Mouse (Mus musculus): ENCODE results near the gene Plk3. TPM values are rescaled to one million over a fixed set of nuclear protein-coding genes. Genes with fewer than 3 reads are reported as not detected.

Plk3 gene
- total RNA-seq, 2 experiments from 2014 or later = 3.7 to 4.3 TPM

DNA sequence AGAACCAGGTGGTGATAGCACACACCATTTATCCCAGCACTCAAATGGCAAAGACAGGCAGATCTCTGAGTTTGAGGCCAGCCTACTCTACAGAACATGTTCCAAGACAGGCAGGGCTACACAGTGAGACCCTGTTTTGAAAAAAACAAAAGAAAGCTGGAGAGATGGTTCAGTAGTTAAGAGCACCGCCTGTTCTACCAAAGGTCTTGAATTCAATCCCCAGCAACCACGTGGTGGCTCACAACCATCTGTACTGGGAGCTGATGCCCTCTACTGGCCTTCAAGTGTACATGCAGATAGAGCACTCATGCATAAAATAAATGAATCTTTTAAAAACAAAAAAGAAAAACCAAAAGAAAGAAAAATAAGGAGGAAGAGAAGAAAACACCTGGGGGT lies 5.5 kb upstream of the Plk3 start:
- intact Hi-C loops (cut with DNase I) = loop anchor here (2.0 kb wide), 1 partner anchor 36 kb away; no protein-coding TSS in a partner anchor
- peak in 1 of 2 experiments; percentile 56 for DNase-seq

- no peak for DNase-seq
- intact Hi-C loops (cut with DNase I) = loop anchor here (2.0 kb wide), 1 partner anchor 36 kb away; no protein-coding TSS in a partner anchor
Measured at GRCm38 (mm10) chr4:117138295-117139216, 4.8 kb upstream of the Plk3 start.

GRCm38 (mm10) chr4:117136034-117136433 lies 2.3 kb upstream of the Plk3 start:
- no peak for DNase-seq
- intact Hi-C loops (cut with DNase I) = no loop called here

- intact Hi-C loops (cut with DNase I) = no loop called here
- DNase-seq = no peak
Measured at GRCm38 (mm10) chr4:117134601-117134995, 835 bp upstream of the Plk3 start.

DNA sequence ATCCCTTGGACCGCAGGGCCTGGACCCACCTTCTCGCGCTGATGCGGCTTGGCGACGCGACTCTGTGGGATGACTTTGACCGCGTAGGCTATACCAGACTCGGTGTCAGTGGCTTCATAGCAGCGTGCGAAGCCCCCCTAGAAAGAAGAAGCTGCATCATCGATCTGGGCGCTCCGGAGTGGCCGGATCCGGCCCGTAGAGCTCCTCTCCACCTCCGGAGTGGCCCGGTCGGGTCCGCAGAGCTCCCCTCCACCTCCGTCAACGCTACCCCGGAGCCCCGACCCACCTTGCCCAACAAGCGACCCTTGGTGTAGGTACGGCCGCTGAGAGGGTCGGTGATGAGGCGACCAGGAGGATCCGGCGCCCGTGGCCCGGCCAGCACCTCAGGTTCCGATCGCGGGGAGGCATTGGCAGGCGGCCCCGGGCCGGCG lies 382 bp downstream of the Plk3 start:
- DNase-seq = no peak
- intact Hi-C loops (cut with DNase I) = no loop called here

DNA sequence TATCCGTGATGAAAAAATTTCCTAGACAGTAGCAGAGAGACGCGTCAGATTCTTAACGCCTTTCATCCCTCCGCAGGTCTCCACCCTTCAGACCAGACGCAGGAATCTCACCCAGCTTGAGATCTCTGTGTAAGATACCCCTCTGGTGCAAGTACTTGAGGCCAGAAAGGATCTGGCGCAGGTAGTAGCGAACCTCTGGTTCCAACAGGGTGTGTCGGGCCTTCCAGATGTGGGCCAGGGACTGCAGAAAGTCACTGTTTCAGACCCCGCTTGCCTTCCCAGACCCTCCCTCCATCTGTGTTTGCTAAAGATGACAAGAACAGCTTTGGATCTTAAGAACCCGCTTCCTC lies 994 bp downstream of the Plk3 start:
- no peak for DNase-seq
- intact Hi-C loops (cut with DNase I) = no loop called here

- intact Hi-C loops (cut with DNase I) = no loop called here
- DNase-seq = no peak
Measured at GRCm38 (mm10) chr4:117131890-117132793, 1.6 kb downstream of the Plk3 start.

DNA sequence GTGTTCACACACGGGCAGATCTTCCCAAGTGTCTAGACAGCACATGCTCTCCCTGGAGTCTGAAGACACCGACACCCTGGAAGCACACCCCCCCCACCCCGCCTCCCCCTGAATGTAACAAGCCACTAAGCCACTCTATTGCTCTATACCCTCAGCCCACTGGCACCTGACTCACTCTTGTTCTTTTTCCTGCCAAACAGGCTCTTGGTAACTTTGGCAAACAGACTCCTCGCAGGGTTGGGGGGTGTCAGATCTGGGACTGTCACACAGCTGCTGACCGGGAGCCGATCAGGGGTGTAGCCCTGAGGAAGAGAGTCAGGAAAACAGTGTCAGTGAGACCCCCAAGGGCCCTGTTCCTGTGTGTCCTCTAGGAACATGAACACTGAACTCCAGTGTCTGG lies 2.6 kb downstream of the Plk3 start:
- intact Hi-C loops (cut with DNase I) = no loop called here
- DNase-seq = no peak

DNA sequence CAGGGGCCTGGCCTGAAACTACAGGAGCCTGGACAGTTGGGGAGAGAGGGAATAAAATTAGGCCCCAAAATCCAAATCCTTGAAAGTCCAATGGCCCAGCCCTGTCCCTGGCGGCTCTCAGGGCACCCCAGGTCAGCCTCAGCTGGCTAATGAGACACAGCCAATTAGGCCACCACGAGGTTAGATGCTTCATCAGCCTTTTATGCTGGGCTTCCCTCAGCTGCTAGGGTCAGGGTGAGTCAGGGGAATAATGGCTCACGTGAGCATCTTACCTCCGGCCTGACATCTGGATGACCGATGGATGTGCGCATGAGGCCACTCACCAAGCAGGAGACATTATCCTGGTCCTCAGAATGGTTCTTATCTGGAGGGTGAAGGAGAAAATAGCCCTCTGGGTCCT lies 3.0 kb downstream of the Plk3 start:
- intact Hi-C loops (cut with DNase I) = no loop called here

DNA sequence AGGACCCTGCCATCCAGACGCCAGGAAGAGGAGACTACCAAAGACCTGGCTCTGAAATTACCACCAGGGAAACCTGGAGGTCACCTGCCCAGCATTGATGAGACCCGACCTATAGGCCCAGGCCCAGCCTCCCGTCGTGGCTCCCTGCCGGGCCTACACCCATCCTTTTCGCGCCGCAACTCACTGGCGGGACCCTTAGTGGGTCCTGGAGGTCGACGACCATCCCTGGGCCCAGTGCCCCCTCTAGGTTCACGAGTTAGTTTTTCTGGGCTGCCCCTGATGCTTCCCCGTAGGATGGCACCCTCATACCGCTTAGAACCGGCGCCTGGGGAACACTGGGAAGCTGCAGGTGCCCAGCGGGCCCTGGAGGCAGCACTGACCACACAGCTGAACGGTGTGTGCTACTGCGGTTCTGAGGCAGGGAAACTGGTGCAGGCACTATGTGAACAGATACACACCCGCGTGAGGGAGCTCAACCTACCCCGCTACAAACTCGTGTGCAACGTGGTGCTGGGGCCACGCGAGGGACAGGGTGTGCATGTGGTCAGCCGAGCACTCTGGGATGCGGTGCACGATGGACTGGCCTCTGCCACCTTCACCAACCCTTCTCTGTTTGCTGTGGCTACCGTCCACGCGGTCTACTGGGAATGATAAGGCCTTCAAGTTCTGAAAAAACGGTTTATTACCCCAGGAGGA lies 5.6 kb downstream of the Plk3 start:
- intact Hi-C loops (cut with DNase I) = loop anchor here (10.0 kb wide), 1 partner anchor 423 kb away; the partner anchor contains the start of genes Ccdc163 and Mmachc
- DNase-seq = no peak

More for the DNA sequence above, 3.0 kb downstream of the Plk3 start:
- no peak for DNase-seq

GRCm38 (mm10) chr4:117126675-117127290 lies 7.0 kb downstream of the Plk3 start, which contains the start of gene Tctex1d4:
Tctex1d4 (plus strand) TSS chr4:117126794.
- DNase-seq = peak in 1 of 2 experiments; percentile 34
- intact Hi-C loops (cut with DNase I) = loop anchor here (10.0 kb wide), 1 partner anchor 422 kb away; the partner anchor contains the start of genes Ccdc163 and Mmachc

- DNase-seq = peak; percentile 87 to 88
- intact Hi-C loops (cut with DNase I) = loop anchor here (10.0 kb wide), 1 partner anchor 421 kb away; the partner anchor contains the start of genes Ccdc163 and Mmachc
Measured at GRCm38 (mm10) chr4:117125910-117126674, 7.7 kb downstream of the Plk3 start.

- peak; percentile 90 for DNase-seq
- intact Hi-C loops (cut with DNase I) = loop anchor here (10.0 kb wide), 1 partner anchor 421 kb away; the partner anchor contains the start of genes Ccdc163 and Mmachc
Measured at GRCm38 (mm10) chr4:117125348-117125909, 8.3 kb downstream of the Plk3 start, which contains the start of gene Btbd19. Btbd19 (minus strand) TSS chr4:117125725.

- intact Hi-C loops (cut with DNase I) = loop anchor here (10.0 kb wide), 1 partner anchor 420 kb away; the partner anchor contains the start of genes Ccdc163 and Mmachc
- peak; percentile 66 to 74 for DNase-seq
Measured at GRCm38 (mm10) chr4:117124518-117125347, 9.0 kb downstream of the Plk3 start.

DNA sequence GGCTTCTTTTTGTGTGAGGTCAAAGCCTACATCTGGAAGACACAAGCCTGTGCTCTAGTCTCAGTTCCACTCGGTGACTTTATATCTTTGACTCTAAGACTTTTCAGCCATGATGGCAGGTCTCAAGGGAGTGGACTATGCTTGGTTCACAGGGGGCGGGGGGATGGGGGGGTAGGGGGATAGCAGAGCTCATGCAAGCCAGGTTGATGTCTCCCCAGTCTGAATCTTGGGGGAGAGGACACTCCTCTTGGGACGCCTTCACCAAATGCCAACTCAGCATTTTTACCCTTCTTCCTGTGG lies 9.6 kb downstream of the Plk3 start:
- DNase-seq = no peak
- intact Hi-C loops (cut with DNase I) = loop anchor here (10.0 kb wide), 1 partner anchor 419 kb away; the partner anchor contains the start of genes Ccdc163 and Mmachc

- no peak for DNase-seq
- intact Hi-C loops (cut with DNase I) = loop anchor here (10.0 kb wide), 1 partner anchor 419 kb away; the partner anchor contains the start of genes Ccdc163 and Mmachc
Measured at GRCm38 (mm10) chr4:117123546-117124217, 10.1 kb downstream of the Plk3 start.

DNA sequence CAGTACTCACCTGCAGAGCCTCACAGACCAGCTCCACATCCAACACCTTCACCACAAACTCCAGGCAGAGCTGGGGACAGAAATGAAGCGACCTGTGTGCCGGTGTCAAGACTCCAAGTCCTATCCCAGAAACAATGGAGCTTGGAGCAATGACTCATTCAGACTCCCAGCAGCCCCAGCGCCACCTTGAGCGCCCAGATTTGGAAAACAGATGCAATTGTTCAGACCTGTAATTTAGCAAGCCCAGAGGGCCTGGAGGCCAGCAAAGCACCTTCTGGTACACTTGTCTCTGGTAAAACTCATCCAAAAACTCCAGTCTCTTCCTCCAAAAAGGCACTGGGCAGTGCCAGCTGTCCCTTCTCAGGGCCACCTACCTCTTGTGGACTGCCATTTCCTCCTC lies 11.6 kb downstream of the Plk3 start:
- no peak for DNase-seq
- intact Hi-C loops (cut with DNase I) = loop anchor here (10.0 kb wide), 1 partner anchor 417 kb away; the partner anchor contains the start of genes Ccdc163 and Mmachc

All from heart, postnatal 10 days (tissue).